Mouse (Mus musculus): ENCODE data around the gene Carhsp1. TPM values are rescaled to one million over a fixed set of nuclear protein-coding genes. Genes with fewer than 3 reads are reported as not detected.

The Carhsp1 gene
- total RNA-seq, 2 experiments from 2014 or later = 16.6 to 19.2 TPM

DNA sequence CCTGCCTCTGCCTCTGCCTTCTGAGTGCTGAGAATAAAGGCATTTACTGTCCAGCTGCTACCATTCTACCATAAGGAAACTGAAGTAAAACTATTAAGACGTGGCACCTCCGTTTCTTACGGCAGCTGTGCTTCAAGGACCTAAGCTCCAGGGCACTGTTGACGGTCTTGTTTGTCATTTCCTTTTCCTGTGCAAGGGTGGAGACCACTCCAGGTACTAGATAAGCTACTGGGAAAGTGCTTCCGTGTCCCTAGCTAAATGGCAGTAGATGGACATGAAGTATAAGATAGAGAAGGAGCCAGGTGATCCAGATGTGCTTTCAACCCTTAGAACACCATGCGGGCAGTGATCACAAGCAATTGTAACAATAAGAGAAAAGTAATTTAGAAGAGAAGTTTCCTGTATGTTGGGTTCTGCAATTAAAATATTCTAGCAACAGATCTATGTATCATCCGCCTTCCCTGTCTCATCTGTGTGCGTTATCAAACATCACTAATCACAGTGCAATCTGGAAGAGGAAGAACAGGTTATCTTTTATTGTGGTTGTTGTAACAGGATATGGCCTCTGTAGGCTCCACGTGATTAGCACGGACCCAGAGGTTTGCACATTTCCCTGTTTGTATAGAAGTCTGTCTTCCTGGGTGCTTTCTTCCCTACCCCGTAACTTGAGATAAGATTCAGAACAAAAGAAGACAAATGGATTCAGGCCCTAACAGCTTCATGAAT, 32.3 kb downstream of the Carhsp1 start:
- no peak for DNase-seq

DNA sequence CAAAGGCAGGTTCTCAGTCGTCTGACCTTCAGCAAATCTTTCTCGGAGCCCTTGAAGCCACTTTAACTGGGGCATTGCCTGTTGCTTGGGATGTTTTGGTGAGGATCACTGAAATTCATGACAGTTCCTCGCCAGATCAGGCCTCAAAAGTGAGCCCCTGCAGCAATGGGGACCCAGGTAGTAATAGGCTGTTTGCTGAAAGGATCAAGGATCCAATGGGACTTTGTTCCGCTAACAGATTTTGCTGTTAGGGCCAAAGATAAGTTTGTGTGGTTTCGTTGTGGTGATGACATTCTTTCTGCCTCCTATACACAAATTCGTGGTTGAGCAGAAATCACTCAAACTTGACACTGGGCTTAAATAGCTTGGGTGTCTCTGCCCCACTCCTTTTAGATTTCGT, 33.8 kb downstream of the Carhsp1 start:
- DNase-seq = no peak

DNA sequence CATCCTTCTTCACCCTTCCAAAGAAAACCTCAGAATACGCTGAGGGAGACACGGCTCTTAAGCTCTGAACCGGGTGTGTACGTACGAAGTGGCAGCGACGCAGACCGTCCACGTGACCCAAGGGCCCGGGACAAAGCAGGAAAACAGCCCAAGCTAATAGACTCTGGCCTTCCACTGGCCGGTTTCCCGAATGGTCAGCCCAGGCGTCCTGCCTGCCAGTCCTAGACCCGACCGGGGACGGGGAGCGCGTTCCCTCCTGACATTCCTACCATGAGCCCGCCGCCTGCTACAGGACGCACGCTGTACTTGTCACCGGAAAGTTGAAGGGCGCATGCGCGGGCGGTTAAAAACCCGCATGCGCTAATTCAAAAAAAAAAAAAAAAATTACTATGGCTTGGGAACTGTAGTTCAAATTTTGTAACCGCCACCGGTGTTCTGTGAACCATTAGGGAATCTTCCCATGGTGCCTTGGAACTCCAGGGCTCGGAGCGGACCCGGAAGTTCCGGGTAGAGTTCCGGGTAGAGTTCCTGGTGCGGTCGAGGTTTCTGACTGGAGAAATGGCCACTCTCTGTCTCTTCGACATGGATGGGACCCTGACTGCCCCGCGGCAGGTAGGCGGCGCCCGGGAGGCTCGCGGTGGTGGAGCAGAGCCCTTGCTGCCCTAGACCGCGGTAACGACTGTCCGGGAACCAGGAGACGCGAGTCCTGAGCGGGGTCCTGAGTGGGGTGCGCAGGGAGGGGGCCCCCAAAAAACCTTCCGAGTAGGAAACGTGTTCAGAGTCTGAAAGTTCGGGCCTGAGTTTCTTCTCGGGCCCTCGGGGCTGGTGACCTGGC, 34.5 kb downstream of the Carhsp1 start, which contains the start of the genes Pmm2 and Tmem186:
TSS of gene Pmm2 (plus strand) at position 458 of the 835 bp plus-strand sequence.
TSS of gene Tmem186 (minus strand) at position 496 of the 835 bp plus-strand sequence.
- DNase-seq = peak; percentile 89 to 91

DNA sequence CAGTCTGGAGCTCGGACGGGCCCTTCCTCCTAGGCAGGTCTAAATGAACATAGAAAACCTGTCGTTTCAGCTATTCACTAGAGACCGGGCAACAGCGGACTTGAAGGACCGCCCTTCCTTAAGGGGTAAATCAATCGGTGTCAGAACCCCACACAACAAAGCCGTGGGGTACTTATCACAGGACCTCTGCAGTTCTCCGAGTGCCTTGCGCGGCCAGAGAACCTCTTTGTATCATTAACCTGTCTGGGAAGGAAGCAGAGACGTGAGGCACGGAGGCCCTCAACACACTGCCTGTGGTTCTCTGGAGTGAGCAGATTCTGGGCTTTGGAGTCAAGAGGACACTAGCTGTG, 35.1 kb downstream of the Carhsp1 start:
- DNase-seq = no peak

DNA sequence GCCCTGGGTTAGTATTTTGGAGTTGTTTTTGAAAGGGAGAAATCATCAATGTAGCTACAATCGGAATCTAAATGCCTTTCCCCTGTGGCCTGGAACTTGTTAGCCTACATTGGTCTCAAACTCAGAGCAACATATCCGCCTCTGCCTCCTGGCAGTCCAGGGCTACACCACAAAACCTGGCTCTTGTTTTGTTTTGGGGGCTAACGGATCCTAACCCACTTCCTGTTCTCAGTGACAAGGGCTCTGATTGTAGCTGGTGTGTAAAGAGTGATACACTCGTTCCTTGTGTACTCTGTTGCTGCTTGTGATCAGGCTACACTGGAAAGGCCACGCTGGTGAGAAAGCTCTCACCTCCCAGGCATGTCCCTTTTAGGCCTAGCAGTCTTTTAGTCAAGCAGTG, 40.5 kb downstream of the Carhsp1 start:
- no peak for DNase-seq

DNA sequence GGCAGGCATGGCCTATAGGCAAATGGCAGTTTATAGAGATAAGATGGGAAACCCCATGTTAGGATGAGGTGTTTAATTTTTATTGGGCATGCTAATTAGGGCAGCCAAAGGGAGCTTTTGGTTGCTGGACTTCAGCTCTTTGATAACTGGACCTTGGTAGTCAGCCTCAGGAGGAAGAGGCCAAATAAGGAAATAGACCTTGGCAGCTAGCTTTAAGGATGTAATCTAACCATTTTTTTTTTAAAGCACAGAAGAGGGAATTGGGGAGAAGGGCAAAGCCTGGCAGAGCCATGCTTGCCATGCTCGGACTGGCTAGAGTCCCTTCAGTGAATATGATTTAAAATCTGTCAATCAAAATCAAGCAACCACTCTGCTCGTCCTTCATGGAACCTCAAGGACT, 41.5 kb downstream of the Carhsp1 start:
- DNase-seq = no peak

DNA sequence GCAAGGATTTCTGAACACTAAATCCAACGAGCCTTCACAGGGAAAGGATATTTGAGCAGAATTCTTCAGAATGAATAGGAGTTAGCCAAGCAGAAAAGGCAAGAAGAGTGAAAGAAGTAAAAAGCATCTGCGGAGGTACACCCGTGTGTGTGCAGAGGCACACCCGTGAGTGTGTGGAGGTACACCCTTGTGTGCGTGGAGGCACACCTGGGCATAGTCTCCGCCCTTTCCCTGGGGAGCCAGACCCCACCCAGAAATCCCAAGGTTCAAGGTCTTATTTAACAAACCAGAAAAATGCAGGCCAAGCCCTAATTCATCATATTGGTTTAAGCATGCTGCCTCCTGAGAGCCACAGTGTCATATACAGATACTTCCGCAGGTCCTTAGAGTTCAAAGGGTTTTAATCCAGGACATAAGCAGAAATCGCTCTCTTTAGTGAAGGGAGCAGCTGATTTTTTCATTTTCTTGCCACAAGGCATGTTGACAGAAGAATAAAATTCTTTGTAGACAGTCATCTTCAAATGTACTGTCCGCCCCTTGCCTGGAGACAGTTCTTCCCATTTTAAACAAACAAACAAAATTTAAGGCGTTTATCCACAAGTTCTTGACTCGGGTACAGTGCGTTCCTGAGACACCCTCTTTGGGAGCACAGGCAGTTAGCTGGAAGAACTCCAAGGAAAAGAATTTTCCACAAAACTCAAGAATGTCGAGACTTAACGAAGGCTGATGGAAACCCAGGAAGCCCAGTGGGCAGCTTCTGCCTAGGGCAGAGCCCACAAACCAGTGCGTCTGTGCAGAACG, 51.4 kb downstream of the Carhsp1 start:
- no peak for DNase-seq

DNA sequence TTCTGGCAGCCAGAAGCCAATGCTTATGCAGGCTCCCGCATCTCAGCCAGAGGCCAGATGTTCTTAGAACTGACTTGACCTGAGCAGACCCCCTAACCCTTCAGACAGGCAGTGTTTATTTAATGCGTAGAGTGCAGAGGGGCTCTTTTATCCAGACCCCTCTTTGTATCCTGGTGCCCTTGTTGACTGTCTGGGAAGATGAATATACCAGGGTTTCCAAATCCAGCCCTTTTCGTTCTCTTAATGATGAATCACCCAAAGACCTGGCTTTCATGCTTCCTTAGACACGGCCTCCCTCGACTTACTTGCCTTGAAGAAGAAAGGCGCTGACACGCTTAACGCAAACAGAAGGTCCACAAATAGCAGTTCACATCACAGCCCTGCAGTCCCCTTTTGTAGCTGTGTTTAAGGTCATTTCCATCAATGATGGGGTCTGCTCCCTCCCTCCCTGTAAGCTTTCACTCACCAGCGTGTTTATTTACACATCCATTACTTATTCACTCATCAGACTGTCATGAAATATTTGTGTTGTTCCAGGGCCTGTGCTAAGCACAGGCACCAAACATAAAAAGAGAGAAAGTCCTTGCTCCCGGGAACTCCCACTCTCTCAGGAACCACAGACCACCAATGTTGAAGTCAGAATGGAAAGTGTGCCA, 52.2 kb downstream of the Carhsp1 start:
- DNase-seq = no peak

DNA sequence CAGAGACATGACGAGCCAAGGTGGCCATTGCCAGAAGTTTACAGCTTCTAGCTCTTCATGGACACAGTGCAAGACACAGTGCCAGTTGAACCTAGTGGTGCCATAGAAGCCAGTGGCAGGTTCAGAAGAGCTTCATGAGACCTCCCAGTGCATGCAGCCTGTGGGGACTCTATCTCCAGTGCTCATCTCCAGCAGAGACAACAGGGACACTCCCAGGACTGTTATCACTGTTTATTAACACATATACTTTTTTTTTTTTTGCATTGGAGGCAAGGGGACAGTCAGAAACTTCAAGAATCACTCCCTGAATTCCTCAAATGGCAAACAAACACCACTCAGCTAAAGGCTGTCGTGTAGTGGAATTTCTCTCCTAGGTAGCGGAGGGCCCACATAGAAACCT, 58.5 kb downstream of the Carhsp1 start:
- no peak for DNase-seq

DNA sequence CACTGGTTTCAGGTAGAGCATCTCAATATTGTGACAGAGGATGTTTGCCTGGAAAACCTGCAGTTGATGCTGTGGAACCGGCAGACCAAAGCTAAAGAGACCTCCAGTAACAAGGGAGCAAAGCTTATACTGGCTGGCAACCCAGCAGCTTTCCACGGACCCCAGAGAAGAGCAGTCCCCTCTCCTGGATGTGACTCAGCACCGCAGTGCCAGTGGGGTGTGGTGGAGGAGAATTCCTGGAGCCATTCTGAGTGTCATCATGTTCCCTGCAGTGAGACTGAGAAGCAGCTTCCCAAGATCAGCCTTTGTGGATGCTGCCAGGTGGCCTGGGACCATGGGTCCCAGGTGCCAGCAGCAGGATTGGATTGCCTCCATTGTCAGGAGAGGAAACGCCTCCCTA, 58.9 kb downstream of the Carhsp1 start:
- DNase-seq = no peak

DNA sequence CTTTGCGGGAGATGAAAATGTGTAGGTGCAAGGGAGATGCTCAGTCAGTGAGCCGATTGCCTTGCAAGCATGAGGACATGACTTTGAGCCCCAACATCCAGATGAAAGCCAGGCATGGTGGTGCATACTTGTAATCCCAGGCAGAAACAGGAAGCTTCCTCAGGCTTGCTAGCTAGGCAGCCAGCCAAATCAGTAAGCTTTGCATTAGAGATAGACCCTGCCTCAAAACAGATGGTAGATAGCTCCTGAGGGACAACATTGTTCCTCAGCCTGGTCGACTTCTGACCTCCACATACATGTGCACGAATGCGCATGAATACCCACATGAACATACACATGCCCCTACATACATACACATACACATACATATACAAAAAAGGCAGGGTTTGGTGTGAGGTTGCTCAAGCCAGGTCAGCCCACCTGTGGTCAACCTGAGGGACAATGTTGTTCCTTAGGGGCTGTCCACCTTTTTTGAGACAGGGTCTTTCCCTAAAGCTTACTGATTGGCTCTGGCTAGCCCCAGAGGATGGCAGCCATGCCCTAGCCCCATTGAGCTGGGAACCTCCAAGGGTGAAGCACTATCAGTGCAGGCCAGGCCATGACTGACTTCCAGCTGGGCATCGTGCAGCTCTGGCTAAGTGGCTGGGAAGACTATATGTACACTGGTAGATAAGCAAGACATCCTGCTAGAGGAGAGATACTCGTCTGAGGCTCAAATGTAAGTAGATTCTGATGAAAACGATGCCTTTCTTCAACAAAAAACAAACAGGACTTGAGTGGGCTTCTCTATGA, 59.5 kb downstream of the Carhsp1 start:
- no peak for DNase-seq

DNA sequence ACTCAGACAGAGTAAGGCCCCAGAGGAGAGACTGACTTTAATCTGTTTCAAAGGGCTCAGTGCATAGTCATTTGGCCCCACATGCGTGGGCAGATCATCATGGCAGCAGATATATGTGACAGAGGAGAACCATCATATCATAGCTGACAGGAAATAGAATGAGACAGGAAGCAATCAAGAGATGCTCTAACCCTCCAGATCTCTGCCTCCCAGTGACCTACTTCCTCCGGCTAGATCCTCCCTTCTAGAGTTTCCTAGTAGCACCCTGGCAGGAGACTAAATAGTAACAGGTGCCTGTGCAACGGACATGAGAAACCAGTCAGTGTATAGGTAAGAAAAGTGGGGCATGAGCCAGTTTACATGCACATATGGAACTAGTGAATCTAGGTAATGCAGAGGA, 61.6 kb downstream of the Carhsp1 start:
- no peak for DNase-seq

Small RNAs within 50 kb of the gene (microRNA-seq; reads per million reads assigned to microRNA genes)
- gene Gm22137 = 0 reads per million in 2 experiments

Other genes starting within 250 kb of the Carhsp1 start
- not detected for gene Tmem114, start 247.0 kb downstream of the Carhsp1 start, total RNA-seq (2021)
- gene Mettl22, start 201.4 kb downstream of the Carhsp1 start, total RNA-seq (2021) = 10 to 100 TPM; 33.3 to 36.9 TPM
- gene Abat, start 158.7 kb downstream of the Carhsp1 start, total RNA-seq (2021) = 10 to 100 TPM in 1 of 2 experiments, 1 to 10 TPM in 1; 9.8 to 10.2 TPM
- 10 to 100 TPM; 32.7 to 36.3 TPM for gene Pmm2, start 34.5 kb downstream of the Carhsp1 start, total RNA-seq (2021)
- gene Tmem186, start 34.4 kb downstream of the Carhsp1 start, total RNA-seq (2021) = 10 to 100 TPM; 19.1 to 19.4 TPM
- not detected for gene Gm5767, start 8.6 kb upstream of the Carhsp1 start, total RNA-seq (2021)
- 10 to 100 TPM; 41.3 to 49.2 TPM for gene Usp7, start 120.2 kb upstream of the Carhsp1 start, total RNA-seq (2021)
- 100 to 1,000 TPM; 113 to 118 TPM for gene 1810013L24Rik, start 157.9 kb upstream of the Carhsp1 start, total RNA-seq (2021)

Measured in heart, adult 18-20 months (tissue).